Comparison of ENCODE assay signal across 9 mouse cellular contexts in the genomic region with DNA sequence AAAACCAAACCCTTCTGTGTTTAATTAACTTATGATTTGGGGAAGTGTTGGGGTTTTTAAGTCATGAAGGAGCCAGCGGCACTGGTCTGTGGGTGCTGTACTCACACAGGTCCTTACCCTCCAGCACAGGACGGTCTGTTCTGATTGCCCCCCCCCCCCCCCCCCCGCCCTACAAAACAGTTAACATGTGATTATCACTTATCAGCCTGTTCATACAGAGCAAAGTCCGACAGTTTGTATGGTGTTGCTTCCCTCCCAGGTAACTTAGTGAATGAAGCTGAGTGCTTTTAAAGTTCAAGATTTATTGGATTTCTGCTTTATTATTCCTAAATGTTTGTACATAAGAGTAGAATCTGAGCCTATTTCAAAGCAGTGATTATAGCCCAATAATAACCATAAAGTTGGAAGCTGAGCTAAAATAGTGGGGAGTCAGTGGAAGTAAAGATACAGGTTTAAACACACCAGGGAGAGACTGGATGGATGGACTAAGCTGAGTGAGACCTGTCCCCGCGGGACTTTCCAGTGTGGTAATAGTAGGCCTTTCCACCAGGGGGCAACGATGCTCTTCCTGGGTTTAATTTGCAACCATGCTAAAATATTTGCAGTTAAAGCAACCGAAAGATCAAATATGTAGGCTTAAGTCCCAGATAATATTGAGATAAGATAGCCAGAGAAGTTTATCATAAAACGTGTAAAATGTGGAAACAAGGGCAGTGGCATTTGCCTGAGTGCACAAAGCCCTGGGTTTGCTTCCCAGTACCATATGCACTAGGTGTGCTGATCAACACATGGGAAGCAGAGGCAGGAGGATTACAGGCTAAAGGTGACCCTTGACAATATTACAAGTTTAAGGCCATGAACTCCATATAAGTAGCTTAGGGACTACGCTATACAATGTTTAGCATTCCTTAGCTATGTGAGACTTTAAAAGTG. TPM values are rescaled to one million over a fixed set of nuclear protein-coding genes. Genes with fewer than 3 reads are reported as not detected.
A peak's percentile ranks its signal among the peaks of the same experiment; 100 is the strongest.
DNase-seq lines count a peak whose midpoint lies in the region; TF ChIP-seq lines count a peak whose summit lies in the region.
"Had no signal": no experiment of that assay in that cellular context is flagged by ENCODE, and none has a peak within 500 bp of the region (broad histone marks: within the 10 kb centered on the region; RNA-seq: fewer than 3 reads in every experiment).

No protein-coding gene starts in this region.

- no peaks in the 10 kb centered on the region for H3K79me2 ChIP-seq in C2C12 (ENCODE audit: control insufficient read depth, insufficient read depth)

- intact Hi-C loops in heart, postnatal 36 days (cut with DNase I): loop anchor here (1.0 to 5.0 kb wide), 2 partner anchors 213 to 536 kb away; no protein-coding TSS in a partner anchor
- intact Hi-C loops in heart, postnatal 25 days (cut with DNase I): loop anchor here (1.0 to 5.0 kb wide), 2 partner anchors 213 to 536 kb away; no protein-coding TSS in a partner anchor

- H3K79me3 ChIP-seq in C2C12 (ENCODE audit: low read depth): no peaks in the 10 kb centered on the region

- peak; percentile 31 to 40 for DNase-seq in heart, postnatal 36 days
- DNase-seq in heart, postnatal 25 days (ENCODE audit: low spot score): no peak
- peak; percentile 29 for DNase-seq in Muller cell, postnatal 12 days (ENCODE audit: inconsistent ontology term)
- peak; percentile 49 for DNase-seq in heart, postnatal 4 days
- peak; percentile 76 for DNase-seq in naive thymus-derived CD4-positive, alpha-beta T cell, adult 2 months (ENCODE audit: low read depth)
- no peak for DNase-seq in ovary, postnatal 10 days (ENCODE audit: low spot score)
- DNase-seq in layer of hippocampus, adult 8-10 months (ENCODE audit: low spot score in 2 of 2): no peak

- peak; percentile 20 for TF ChIP-seq CTCF in C2C12 (IDR thresholded peaks at IDR 0.05; ENCODE audit: control insufficient read depth, insufficient read depth, insufficient read length)

- H3ac ChIP-seq in C2C12 (ENCODE audit: control insufficient read depth, insufficient read length, low read depth): no peak overlapping the region

- no peaks in the 10 kb centered on the region for H3K27me3 ChIP-seq in C2C12 (ENCODE audit: control insufficient read depth, insufficient read depth, insufficient read length)
- H3K27me3 ChIP-seq: stomach, embryonic 15.5 days had no signal

- H3K36me3 ChIP-seq in C2C12 (ENCODE audit: control insufficient read depth, insufficient read depth): peaks cover 13% of the 10 kb centered on the region

- H3K4me3 ChIP-seq in C2C12 (ENCODE audit: insufficient read depth, poor library complexity, severe bottlenecking): no peak overlapping the region
- H3K4me3 ChIP-seq: stomach, embryonic 15.5 days had no signal

TF ChIP-seq in C2C12, 6 proteins besides CTCF, POLR2A, EP300 and RAD21:
- TF ChIP-seq MAX (IDR thresholded peaks at IDR 0.05): no peak
- TF ChIP-seq MYOD1 (IDR thresholded peaks at IDR 0.05; ENCODE audit: control insufficient read depth, insufficient read length, low read depth): no peak
- no peak for TF ChIP-seq CEBPB (IDR thresholded peaks at IDR 0.05; ENCODE audit: low read depth)
- TF ChIP-seq FOSL1 (IDR thresholded peaks at IDR 0.05; ENCODE audit: insufficient read depth, low read length, poor library complexity, severe bottlenecking): no peak
- TF ChIP-seq USF1 (IDR thresholded peaks at IDR 0.05; ENCODE audit: low read depth): no peak
- no peak for TF ChIP-seq MYOG (IDR thresholded peaks at IDR 0.05; ENCODE audit: control insufficient read depth, extremely low read depth, insufficient read length)

RNA-seq across cellular contexts. Expression of gene Cript, which starts 11.1 kb away (rescaled TPM):
- total RNA-seq in heart, postnatal 36 days (2021): 10 to 100 TPM; 44.1 to 44.4 TPM
- total RNA-seq in heart, postnatal 25 days (2021): 10 to 100 TPM; 38.8 to 46.8 TPM
- polyA plus RNA-seq in C2C12 (2012; fragmentation: generic; extraction: Trizol): 45.5 TPM
- 10 to 100 TPM; 46.6 to 48.8 TPM for total RNA-seq in heart, postnatal 4 days (2021)
- total RNA-seq in layer of hippocampus, adult 8-10 months (2022): 10 to 100 TPM; 49.9 to 71.9 (median 56.2) TPM

RNA-seq across cellular contexts. Expression of gene Pigf, which starts 11.2 kb away (rescaled TPM):
- total RNA-seq in heart, postnatal 36 days (2021): 1 to 10 TPM; 3.5 to 4.1 TPM
- 1 to 10 TPM; 4.2 to 4.8 TPM for total RNA-seq in heart, postnatal 25 days (2021)
- polyA plus RNA-seq in C2C12 (2012; fragmentation: generic; extraction: Trizol): 29.5 TPM
- total RNA-seq in heart, postnatal 4 days (2021): 1 to 10 TPM; 5.5 to 6.8 TPM
- 10 to 100 TPM; 17.8 to 23.3 (median 19.6) TPM for total RNA-seq in layer of hippocampus, adult 8-10 months (2022)

Comparison
In these comparisons a context has a peak if more than half of its experiments do, and no peak if none do; other contexts are left out.
1. DNase-seq: peak in heart, postnatal 36 days (2 of 2), Muller cell, postnatal 12 days (single experiment), heart, postnatal 4 days (single experiment) and naive thymus-derived CD4-positive, alpha-beta T cell, adult 2 months (single experiment); none in heart, postnatal 25 days (single experiment), ovary, postnatal 10 days (single experiment) and layer of hippocampus, adult 8-10 months (0 of 2).